Mouse (Mus musculus): ENCODE results near the gene Uba7. TPM values are rescaled to one million over a fixed set of nuclear protein-coding genes. Genes with fewer than 3 reads are reported as not detected.

Gene Uba7
- total RNA-seq, 2 experiments from 2014 or later, result 21.8 to 32.0 TPM

DNA sequence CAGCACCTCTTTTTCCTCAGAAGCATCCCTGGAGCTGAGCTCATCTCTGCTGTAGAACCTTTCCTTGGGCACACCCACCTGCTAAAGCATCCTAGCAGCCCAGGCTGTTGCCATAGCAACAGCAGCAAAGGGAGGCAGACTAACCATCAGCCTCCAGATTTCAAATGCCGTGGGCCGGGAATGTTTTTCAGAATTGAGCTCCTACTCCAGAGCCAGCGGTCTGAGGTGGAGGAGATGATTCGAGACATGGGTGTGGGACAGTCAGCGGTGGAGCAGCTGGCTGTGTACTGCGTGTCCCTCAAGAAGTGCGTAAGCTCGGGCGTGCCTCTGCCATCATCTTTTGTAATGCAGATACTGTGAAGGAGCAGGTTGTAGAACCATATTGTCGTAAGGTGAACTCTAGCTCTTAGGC is 13.9 kb upstream of the Uba7 start:
- no peak for DNase-seq (ENCODE audit: low spot score in 2 of 2)

DNA sequence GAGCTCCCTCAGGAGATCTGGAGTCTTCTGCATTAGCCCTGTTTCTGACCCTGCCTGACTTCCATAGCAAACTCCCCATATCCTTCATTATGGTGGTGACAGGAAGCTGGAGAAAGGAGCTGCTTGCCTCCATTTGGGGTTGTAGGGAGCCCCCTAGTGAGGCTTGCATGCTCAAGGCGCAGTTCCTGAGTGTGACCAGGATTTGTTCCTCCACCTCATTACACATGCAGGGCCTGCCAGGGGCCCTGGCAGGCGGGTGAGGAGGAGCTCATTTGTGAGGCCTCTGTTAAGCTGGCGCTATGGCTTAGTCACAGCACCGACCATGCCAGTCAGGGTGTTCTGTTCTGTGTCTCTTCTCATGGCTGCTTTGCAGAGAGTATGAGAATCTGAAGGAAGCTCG is 13.4 kb upstream of the Uba7 start:
- no peak for DNase-seq (ENCODE audit: low spot score in 2 of 2)

GRCm38 (mm10) chr9:107962916-107963315 is 12.4 kb upstream of the Uba7 start:
- no peak for DNase-seq (ENCODE audit: low spot score in 2 of 2)

GRCm38 (mm10) chr9:107963700-107964099 is 11.6 kb upstream of the Uba7 start:
- DNase-seq (ENCODE audit: low spot score in 2 of 2), result peak; percentile 58 to 76

- no peak for DNase-seq (ENCODE audit: low spot score in 2 of 2)
Measured at GRCm38 (mm10) chr9:107964681-107965080, 10.6 kb upstream of the Uba7 start.

- no peak for DNase-seq (ENCODE audit: low spot score in 2 of 2)
Measured at GRCm38 (mm10) chr9:107966676-107967075, 8.6 kb upstream of the Uba7 start.

GRCm38 (mm10) chr9:107967437-107967836 is 7.9 kb upstream of the Uba7 start:
- no peak for DNase-seq (ENCODE audit: low spot score in 2 of 2)

- DNase-seq (ENCODE audit: low spot score in 2 of 2), result no peak
Measured at GRCm38 (mm10) chr9:107968531-107968930, 6.8 kb upstream of the Uba7 start.

DNA sequence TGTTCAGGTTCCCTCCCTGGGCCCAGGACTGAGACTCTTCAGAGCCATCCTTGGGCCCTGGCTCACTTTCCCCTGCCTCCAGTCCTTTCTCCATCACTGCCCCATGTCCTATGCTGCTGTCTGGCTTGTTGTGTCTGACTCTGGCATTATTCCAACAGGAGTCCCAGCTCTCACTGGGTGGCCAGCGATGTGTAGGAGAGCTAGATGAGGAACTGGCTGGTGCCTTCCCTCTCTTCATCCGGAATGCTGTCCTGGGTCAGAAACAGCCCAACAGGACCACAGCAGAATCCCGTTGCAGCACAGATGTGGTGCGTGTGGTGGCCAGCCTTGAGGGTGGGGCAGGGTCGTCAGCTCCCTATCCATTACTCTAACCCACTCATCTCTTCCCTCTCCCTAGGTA is 5.0 kb upstream of the Uba7 start:
- no peak for DNase-seq (ENCODE audit: low spot score in 2 of 2)

GRCm38 (mm10) chr9:107971690-107972541 is 3.4 kb upstream of the Uba7 start:
- DNase-seq (ENCODE audit: low spot score in 2 of 2), result no peak

- DNase-seq (ENCODE audit: low spot score in 2 of 2), result no peak
Measured at GRCm38 (mm10) chr9:107974491-107975171, 674 bp upstream of the Uba7 start.

DNA sequence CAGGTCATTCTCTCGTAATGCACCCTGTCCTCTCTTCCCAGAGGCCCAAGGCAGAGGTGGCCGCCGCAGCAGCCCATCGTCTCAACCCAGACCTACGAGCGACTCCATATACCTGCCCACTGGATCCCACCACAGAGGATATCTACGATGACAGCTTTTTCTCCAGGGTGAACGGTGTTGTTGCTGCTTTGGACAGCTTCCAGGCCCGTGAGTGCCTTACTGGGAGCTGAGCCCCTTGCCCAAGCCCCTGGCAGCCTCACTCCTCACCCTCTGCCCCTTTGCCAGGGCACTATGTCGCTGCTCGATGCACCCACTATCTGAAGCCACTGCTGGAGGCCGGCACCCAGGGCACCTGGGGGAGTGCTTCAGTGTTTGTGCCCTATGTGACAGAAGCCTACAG is 3.5 kb downstream of the Uba7 start:
- no peak for DNase-seq (ENCODE audit: low spot score in 2 of 2)

DNA sequence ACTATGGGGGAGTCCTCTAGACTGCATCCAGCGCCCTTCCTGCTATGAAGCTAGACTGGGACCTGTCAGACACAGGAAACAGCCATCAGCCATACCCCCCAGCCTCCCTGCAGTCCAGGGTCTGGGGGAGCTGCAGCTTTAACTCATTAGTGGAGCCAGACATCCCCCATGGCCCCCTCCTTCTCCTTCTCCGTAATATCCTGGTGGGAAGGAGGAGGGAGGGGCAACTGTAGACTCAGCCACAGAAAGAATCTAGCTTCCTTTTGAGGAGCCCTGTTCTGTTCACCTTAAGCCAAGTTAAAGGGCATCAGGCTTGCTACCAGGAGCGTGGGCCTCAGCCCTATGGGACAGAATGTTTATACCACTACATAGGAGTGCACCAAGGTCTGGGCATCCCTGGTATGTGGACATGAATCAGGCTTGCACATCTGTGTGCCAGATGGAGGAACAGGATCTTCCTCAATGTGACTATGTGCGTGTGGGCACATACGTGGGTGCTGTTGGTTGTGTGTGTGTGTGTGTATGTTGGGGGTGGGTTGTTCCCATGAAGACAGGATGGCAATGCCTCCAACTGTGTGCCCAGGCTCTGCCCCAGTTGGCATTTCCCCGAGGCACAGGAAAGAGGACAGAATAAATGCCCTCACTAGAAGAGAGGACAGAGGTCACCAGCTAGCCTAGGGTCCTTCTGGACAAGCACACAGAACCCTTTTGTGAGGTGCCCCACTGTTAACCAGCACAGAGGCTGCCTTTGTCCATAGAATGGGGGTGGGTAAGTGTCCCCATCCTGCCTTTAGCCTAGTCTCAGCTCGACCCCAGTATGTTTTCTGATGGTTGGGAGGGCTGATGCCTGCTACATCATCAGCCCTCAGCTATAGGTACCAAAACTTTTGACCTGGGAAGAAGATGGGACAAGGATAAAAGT is 6.6 kb downstream of the Uba7 start:
- DNase-seq (ENCODE audit: low spot score in 2 of 2), result no peak

DNA sequence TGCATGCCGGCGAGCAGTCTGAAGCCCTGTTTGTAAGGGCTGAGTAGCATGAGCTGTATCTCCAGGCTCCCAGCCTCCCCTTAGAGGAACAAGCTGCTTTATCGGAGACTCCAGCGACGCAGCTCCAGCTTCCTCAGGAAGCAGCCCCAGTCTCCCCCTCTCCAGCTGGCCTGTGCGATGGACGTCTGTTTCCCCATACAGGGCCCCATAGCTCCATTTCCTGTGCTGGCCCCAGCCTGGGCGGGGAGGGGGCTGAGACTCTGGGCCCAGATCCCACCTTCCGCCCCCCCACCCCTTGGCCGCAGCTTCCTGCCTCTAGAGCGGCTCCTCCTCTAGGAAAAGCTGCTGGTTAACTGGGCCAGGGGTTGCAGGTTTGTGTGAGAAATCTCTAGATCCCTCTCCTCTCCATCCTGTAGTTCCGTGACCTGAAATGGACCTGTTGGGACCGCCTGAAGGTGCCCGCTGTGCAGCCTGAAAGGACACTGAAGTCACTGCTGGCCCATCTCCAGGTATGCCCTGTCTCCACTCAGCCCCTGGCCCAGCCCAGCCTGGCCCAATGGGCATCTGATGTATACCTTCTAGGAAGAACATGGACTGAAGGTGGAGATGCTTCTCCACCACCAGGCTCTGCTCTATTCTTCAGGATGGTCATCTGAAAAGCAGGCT is 7.5 kb downstream of the Uba7 start, which contains the start of gene Gm20661:
Gene Gm20661 (plus strand): TSS at position 378 of the 666 bp plus-strand sequence.
- peak in 1 of 2 experiments; percentile 49 for DNase-seq (ENCODE audit: low spot score in 2 of 2)

- peak in 1 of 2 experiments; percentile 41 for DNase-seq (ENCODE audit: low spot score in 2 of 2)
Measured at GRCm38 (mm10) chr9:107983421-107983890, 8.2 kb downstream of the Uba7 start.

DNA sequence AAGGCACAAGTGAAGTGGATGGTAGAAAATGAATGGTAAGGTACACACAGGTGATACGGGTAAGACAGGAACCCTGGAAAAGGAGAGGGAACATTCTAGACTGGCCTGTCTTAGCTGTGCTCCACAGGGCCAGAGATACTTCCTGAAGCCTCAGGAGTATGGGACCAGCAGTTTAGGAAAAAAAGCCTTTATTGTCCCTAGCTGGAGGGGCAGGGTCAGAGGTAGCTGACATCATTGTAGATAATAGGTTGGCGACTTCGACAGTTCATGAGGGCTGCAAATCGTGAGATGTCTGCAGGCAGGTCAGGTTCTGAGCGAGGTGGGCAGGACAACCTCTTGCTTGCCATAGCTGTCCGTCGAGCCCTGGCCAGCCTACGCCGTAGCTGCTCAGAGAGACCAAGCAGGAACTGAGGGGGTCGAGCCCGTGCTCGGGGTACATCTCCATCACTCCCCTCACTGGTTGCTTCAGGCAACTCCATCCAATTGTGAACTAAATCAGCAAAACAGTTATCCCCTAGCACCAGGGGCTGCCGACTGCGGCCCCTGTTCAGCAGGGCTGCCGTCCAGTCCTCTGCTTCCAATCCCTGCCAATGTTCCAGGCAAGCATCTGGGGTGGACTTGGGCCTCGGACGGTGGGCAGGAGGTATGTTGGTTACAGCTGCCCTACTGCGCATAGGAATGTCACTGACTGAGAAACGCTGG is 8.9 kb downstream of the Uba7 start:
- no peak for DNase-seq (ENCODE audit: low spot score in 2 of 2)

- no peak for DNase-seq (ENCODE audit: low spot score in 2 of 2)
Measured at GRCm38 (mm10) chr9:107984754-107985055, 9.4 kb downstream of the Uba7 start.

DNA sequence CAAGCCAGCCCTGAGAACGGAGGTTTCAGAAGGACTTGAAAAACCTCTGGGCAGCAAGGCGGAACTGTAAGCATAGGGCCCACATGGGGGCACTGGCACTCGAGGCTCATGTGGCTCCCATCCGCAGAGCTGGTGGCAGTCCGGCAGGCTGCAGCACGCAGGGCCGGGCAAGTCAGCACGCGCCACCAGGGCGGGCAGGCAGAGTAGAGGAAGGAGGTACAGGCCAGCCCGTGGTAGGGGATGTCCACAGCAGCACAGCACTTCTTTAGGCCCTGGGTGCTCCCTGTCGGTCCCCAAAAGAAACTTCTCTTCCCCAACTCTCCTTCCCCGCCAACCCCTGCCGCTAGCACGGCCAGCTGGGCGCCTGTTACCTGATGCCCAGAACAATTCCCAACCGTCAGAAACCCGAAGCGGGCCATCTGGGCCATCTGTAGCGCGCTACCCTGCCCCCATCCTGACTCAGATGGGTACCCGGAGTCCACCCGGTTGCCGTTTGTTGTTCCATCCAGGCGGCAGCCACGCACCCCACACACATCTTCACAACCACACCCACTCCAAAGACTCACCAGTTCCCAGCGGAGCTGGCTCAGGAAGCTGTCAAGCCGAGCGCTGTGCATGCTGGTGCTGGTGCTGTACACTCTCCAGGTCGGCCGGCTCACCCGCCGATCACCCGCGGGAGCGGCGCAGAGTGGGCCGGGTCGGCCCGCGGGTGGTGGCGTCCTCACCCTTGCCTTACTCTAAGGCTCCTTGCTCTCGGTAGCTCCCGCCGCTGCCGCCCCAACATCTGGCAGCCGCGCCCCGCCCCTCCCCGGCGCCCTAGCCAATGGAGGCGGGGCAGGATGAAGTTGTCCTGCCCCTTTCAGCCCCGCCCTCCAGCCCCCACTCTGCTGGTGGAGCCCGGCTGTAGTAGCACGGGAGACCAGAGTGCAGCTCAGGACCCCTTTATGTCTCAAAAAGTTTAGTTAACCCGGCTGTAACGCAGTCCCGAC is 10.1 kb downstream of the Uba7 start, which contains the start of gene Inka1:
Gene Inka1 (minus strand): TSS at position 749 of the 989 bp plus-strand sequence.
- DNase-seq (ENCODE audit: low spot score in 2 of 2), result peak; percentile 68 to 80

GRCm38 (mm10) chr9:107986376-107986775 is 11.1 kb downstream of the Uba7 start:
- peak; percentile 52 to 71 for DNase-seq (ENCODE audit: low spot score in 2 of 2)
